Mouse (Mus musculus) MN1 (cell line): ENCODE measurements around the gene Gm13288.
"Not testable (repeated sequence)": the region's sequence is repeated elsewhere in the genome, so short reads cannot be mapped to it uniquely, and the experiment has no call there.

ENCODE experiments used
- DNase-seq: peaks from one replicate; pipeline ENCODE4 v3.0.0-alpha.2; 2016; ENCODE audit warnings: low spot score

Gm13288 gene

DNA sequence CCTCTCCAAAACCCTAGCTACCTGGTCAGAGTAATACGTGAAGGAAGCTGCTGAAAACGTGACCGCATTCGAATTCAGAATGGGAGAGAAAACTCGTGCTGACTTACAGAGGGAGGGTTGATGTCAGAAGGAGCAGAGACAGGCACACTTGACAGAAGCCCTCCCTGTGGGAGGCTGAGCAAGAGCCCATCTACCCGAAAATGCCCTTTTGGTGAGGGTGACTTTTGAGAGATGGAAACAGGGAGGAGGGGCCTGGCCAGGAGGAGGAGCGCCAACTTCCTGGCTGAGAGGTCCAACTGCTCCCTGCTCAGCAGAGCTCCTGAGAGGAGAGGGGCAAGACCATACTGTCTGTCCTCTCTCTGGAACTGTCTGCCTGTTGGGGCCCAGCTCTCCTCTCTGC, 6.0 kb upstream of the Gm13288 start, which contains the start of gene Gm13285:
TSS of gene Gm13285 (plus strand) at position 301 of the 400 bp plus-strand sequence.
- DNase-seq: not testable (repeated sequence)

DNA sequence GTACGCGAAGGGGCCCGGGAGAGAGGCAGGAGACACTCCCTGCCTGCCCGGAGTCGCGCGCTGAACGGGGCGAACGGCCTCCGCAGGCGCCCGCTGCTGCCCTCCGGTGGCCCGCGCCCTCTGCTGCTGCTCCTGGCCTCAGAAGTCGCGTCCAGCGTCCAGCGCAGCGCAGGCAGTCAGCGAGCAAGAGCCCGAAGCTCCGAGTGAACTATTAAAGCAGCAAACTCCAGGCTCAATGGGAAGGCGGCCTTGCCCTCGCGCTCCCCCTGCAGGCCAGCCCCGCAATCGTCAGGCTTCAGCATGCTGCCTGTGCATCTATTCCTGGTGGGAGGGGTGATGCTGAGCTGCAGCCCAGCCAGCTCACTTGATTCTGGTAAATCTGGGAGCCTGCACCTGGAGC, 2.4 kb upstream of the Gm13288 start, which contains the start of gene Gm13287:
TSS of gene Gm13287 (plus strand) at position 301 of the 400 bp plus-strand sequence.
- not testable (repeated sequence) for DNase-seq

DNA sequence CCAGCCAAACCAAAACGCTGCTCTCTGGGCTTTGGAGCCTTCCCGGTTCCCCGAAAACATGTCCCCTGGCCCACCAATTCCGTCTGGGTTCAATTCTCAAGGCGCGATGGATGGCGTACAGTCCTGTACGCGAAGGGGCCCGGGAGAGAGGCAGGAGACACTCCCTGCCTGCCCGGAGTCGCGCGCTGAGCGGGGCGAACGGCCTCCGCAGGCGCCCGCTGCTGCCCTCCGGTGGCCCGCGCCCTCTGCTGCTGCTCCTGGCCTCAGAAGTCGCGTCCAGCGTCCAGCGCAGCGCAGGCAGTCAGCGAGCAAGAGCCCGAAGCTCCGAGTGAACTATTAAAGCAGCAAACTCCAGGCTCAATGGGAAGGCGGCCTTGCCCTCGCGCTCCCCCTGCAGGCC, 430 bp downstream of the Gm13288 start:
- DNase-seq: not testable (repeated sequence)

DNA sequence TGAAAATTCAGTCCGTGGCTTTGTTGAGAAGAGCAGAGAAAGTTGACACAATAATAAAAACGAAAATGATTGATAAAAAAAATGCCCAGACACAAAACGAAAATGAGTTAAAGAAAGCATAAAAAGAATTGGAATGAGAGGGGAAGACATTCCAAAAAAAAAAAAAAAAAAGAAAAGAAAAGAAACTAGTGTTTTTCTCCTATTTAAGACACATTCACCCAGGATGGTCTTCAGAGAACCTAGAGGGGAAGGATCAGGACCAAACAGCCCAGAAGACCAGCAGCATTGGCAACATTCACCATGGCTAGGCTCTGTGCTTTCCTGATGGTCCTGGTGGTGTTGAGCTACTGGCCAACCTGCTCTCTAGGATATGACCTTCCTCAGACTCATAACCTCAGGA, 10.6 kb downstream of the Gm13288 start, which contains the start of gene Ifna7:
TSS of gene Ifna7 (plus strand) at position 301 of the 400 bp plus-strand sequence.
- no peak for DNase-seq

DNA sequence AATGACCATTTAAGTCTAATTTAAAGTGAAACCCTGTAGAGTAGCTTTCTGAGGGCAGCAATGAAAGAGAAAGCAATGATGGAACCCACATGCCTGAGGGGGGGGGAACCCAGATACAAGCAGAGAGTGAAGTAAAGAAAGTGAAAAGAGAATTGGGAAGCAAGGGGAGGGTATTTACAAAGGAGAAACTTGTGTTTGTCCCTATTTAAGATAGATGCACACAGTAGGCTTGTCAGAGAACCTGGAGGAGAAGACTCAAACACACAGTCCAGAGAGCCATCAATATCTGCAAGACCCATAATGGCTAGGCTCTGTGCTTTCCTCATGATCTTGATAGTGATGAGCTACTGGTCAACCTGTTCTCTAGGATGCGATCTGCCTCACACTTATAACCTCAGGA, 14.3 kb downstream of the Gm13288 start, which contains the start of gene Ifna11:
TSS of gene Ifna11 (plus strand) at position 301 of the 400 bp plus-strand sequence.
- DNase-seq: no peak

DNA sequence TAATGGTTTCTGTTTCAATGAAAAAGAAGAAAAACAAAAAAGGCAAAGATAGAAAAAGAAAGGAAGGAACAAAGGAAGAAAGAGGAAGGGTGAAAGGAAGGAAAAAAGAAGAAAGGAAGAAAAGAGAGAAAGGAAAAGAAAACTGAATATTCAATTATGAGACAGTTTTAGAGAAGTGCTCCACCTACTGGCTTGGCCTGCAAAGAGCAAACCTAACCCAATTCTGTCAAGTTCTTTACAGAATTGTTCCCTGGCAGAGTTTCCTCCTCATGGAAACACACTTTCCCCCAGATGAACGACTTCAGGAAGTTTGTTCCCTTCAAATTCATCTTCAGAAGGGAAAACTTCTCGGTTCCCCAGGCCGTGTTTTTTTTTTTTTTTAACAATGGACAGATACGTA, 17.7 kb downstream of the Gm13288 start:
- DNase-seq: peak; percentile 10

DNA sequence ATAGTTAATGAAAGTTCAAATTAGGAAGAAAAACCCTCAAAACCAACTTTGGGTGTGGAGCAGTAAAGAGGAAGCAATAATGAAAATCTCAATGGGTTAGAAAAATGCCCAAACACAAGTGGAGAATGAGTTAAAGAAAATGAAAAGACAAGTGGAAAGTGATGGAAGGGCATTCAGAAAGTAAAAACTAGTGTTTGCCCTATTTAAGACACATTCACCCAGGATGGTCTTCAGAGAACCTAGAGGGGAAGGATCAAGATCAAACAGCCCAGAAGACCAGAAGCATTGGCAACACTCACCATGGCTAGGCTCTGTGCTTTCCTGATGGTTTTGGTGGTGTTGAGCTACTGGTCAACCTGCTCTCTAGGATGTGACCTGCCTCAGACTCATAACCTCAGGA, 21.8 kb downstream of the Gm13288 start, which contains the start of gene Ifna6:
TSS of gene Ifna6 (plus strand) at position 301 of the 400 bp plus-strand sequence.
- DNase-seq: not testable (repeated sequence)

DNA sequence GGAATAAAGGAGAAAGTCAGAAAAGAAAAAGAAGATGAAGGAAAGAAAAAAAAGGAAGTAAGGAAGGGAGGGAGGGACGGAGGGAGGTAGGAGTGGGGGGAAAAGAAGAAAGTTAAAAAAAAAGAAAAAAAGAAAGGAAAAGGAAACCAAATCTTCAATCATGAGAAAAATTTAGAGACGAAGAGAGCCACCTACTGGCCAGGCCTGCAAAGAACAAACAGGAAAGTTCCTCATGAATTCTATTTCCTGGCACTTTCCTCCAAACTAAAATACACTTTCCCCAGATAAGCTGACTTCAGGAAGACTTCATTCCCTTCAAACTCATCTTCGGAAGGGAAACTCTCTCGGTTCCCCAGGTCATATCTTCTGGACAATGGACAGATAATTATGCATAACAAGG, 25.2 kb downstream of the Gm13288 start:
- DNase-seq: no peak

DNA sequence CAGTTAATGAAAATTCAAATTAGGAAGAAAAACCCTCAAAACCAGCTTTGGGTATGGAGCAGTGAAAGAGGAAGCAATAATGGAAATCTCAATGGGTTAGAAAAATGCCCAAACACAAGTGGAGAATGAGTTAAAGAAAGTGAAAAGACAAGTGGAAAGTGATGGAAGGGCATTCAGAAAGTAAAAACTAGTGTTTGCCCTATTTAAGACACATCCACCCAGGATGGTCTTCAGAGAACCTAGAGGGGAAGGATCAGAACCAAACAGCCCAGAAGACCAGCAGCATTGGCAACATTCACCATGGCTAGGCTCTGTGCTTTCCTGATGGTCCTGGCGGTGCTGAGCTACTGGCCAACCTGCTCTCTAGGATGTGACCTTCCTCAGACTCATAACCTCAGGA, 29.9 kb downstream of the Gm13288 start, which contains the start of gene Ifna5:
TSS of gene Ifna5 (plus strand) at position 301 of the 400 bp plus-strand sequence.
- not testable (repeated sequence) for DNase-seq

DNA sequence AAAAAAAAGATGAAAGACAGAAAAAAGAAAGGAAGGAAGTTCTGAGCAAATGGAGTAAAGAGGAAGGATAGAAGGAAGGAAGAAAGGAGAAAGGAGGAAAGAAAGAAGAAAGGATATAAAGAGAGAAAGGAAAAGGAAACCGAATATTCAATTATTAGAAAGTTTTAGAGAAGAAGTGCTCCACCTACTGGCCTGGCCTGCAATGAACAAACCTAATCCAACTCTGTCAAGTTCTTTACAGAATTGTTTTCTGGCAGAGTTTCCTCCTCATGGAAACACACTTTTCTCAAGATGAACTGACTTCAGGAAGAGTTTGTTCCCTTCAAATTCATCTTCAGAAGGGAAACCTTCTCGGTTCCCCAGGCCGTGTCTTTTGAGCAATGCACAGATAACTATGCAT, 33.5 kb downstream of the Gm13288 start:
- DNase-seq: no peak

DNA sequence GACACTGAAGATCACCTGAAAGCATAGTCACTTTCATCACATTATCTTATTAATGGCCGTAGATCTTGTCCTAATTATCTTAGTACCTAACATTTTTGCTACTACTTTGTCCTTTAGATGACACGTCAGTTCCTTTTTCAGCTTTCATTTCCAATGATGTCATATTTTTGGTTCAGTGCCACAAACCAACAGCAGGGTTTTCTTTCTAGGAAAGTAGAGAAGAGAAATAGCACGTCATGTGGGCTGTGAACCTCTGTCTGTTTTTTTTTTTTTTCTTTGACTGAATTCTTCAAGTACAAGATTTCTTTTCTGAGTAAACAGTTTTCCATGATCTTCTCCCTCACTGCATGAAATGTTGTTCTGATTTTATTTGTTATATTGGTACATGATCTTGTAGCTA, 34.7 kb downstream of the Gm13288 start:
- DNase-seq: no peak

DNA sequence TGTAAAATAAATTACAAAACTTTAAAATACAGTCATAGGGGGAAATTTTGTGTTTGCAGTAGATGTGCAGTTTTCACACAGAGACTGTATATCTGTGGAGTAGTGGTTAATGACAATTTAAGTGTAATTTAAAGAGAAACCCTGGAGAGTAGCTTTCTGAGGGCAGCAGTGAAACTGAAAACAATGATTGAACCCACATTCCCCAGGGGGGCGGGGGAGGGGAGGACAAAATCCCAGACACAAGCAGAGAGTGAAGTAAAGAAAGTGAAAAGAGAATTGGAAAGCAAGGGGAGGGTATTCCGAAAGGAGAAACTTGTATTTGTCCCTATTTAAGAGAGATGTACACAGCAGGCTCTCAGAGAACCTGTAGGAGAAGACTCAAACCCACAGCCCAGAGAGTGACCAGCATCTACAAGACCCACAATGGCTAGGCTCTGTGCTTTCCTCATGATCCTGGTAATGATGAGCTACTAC, 36.1 kb downstream of the Gm13288 start, which contains the start of gene Ifna4:
TSS of gene Ifna4 (plus strand) at position 424 of the 474 bp plus-strand sequence.
- no peak for DNase-seq

DNA sequence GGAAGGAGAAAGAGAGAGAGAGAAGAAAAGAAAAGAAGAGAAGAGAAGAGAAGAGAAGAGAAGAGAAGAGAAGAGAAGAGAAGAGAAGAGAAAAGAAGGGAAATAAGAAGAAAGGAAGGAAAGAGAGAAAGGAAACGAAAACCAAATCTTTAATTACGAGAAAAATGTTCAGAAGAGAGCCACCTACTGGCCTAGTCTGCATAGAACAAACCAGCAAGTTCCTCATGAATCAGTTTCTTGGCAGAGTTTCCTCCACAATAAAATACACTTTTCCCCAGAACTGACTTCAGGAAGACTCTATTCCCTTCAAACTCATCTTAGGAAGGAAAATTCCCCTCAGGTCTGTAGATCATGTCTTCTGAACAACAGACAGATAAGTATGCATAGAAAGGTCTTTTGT, 40.0 kb downstream of the Gm13288 start:
- DNase-seq: no peak

DNA sequence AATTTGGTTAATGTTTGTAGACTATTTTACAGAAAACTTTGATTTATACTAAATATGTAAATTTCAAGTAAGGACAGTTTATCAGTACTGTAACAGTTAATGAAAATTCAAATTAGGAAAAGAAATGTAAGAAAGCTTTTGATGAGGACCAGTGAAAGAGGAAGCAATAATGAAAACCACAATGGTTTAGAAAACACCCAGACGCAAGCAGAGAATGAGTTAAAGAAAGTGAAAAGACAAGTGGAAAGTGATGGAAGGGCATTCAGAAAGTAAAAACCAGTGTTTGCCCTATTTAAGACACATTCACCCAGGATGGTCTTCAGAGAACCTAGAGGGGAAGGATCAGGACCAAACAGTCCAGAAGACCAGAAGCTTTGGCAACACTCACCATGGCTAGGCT, 44.4 kb downstream of the Gm13288 start, which contains the start of gene Ifna1:
TSS of gene Ifna1 (plus strand) at position 390 of the 400 bp plus-strand sequence.
- DNase-seq: no peak

DNA sequence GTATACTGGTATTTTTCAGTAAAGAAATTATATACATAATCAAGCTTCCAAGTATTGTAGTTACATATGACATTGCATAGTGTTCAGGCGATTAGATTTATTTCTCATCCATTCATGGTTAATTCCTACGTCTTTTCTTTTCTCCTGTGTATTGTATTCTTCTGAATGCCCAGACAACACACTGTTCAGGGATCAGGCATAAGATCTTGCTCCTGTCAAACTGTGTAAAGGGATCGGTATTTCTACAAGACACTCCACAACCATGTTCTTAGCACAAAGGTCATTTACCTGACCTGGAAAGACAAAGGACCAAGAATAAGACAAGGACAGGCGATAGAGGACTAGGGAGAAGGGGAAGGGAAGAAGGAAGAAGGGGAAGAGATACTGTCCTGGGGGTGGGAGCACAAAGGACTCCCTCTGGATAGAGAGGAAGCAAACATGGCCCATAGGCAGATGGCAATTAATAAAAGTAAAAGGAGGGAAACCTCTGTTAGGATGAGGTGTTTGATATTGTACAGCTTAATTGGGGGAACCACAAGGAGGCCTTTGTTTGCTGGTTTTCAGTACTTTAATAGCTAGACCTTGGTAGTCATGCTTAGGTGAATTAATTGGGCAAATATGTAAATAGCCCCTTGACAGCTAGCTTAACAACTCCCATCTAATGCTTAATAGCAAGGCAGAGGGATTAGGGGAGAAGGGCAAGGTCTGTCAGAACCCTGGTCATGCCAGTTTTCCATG, 45.9 kb downstream of the Gm13288 start:
- no peak for DNase-seq
